Mouse (Mus musculus): ENCODE data around the gene Eya2. TPM values are rescaled to one million over a fixed set of nuclear protein-coding genes. Genes with fewer than 3 reads are reported as not detected.

Eya2 gene
- total RNA-seq (2023) = under 1 TPM in 1 of 2 experiments, not detected in 1; 0.81 TPM

DNA sequence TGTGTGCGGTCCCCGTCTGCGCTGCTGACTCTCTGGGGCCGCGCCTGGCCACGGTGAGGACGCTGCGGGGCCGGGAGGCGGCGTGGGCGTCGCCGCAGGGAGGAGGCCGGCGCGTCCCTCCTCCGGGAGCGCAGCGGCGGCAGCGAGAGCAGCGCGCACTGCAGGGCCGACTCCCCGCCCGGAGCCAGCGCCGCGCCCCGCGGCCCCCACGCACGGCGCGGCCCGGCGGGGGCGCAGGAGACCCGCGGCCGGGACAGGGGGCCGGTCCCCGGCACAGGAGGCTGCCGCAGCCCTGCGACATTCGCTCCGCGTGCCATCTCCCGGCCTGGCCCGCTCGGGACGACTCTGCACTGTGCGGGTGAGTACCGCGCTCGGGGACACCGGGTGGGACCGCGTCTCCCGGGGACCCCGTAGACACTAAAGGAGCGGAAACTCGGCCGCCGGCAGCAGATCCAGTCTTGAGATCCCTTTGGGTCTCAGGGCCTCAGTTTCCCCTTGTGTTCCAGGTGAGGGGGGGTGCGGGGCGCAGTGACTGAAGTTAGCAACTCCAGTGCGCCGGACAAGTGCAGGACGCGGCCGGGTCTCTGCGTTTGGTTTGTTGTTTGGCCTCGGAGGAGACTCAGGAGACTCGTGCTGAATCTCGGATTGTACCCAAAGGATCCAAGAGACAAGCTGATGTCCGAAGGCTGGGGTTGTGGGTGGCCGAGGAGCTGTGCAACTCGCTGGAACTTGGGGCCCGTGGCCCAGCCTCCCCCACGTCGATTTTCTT is at the start of gene Eya2:
TSS of gene Eya2 (plus strand) at position 126 of the 769 bp plus-strand sequence.

Other genes with a start within 250 kb of the Eya2 start
- not detected for gene Zfp663, start 226.3 kb upstream of the Eya2 start, total RNA-seq (2023)
- gene Zfp334, start 206.8 kb upstream of the Eya2 start, total RNA-seq (2023) = not detected
- gene Ocstamp, start 194.6 kb upstream of the Eya2 start, total RNA-seq (2023) = not detected
- under 1 TPM; 0.64 to 0.82 TPM for gene Slc13a3, start 121.8 kb upstream of the Eya2 start, total RNA-seq (2023)
- gene Trp53rka, start 101.7 kb upstream of the Eya2 start, total RNA-seq (2023) = 1 to 10 TPM; 6.6 to 7.0 TPM
- gene Slc2a10, start 91.2 kb upstream of the Eya2 start, total RNA-seq (2023) = not detected